Mouse (Mus musculus) T-helper 17 cell (primary cell): Measurements from ENCODE around the gene Eif4e1b.
"Not testable (repeated sequence)": the region's sequence is repeated elsewhere in the genome, so short reads cannot be mapped to it uniquely, and the experiment has no call there.

ENCODE experiments used
- in situ Hi-C, 2 experiments: fragments of 300-600 bp; cut with MboI, MseI; formaldehyde crosslinking; loops; 1 replicate in 1 of 2; 2 replicates in 1 of 2; pipeline ENCODE4 v1.15.1; 2025; ENCODE audit warnings: high pct_unique_total_duplicates in 2 of 2

Gene Eif4e1b

GRCm38 (mm10) chr13:54758756-54759470 is 24.9 kb upstream of the Eif4e1b start:
- in situ Hi-C loops: no loop called here

GRCm38 (mm10) chr13:54759496-54759895 is 24.3 kb upstream of the Eif4e1b start:
- in situ Hi-C loops: no loop called here

GRCm38 (mm10) chr13:54760164-54760795 is 23.5 kb upstream of the Eif4e1b start:
- in situ Hi-C loops: no loop called here

GRCm38 (mm10) chr13:54760906-54761305 is 22.9 kb upstream of the Eif4e1b start:
- in situ Hi-C loops: no loop called here

- in situ Hi-C loops: no loop called here
Observed at GRCm38 (mm10) chr13:54765281-54766191, 18.3 kb upstream of the Eif4e1b start.

GRCm38 (mm10) chr13:54766192-54766768 is 17.5 kb upstream of the Eif4e1b start, which contains the start of gene Sncb:
Sncb (minus strand) TSS chr13:54766595.
- in situ Hi-C loops: no loop called here

GRCm38 (mm10) chr13:54767012-54767411 is 16.8 kb upstream of the Eif4e1b start:
- in situ Hi-C loops: no loop called here

GRCm38 (mm10) chr13:54780592-54780991 is 3.2 kb upstream of the Eif4e1b start:
- in situ Hi-C loops: no loop called here

- in situ Hi-C loops: no loop called here
Observed at GRCm38 (mm10) chr13:54781086-54781485, 2.7 kb upstream of the Eif4e1b start.

GRCm38 (mm10) chr13:54783235-54783634 is 563 bp upstream of the Eif4e1b start:
- in situ Hi-C loops: no loop called here

- in situ Hi-C loops: not testable (repeated sequence)
Observed at GRCm38 (mm10) chr13:54787591-54787990, 3.8 kb downstream of the Eif4e1b start.

GRCm38 (mm10) chr13:54788740-54789560 is 5.2 kb downstream of the Eif4e1b start, which contains the start of gene Tspan17:
Tspan17 (plus strand) TSS chr13:54789377.
- in situ Hi-C loops: no loop called here

- in situ Hi-C loops: no loop called here
Observed at GRCm38 (mm10) chr13:54789561-54790397, 6.0 kb downstream of the Eif4e1b start.

GRCm38 (mm10) chr13:54792259-54793230 is 8.7 kb downstream of the Eif4e1b start:
- in situ Hi-C loops: no loop called here

- in situ Hi-C loops: no loop called here
Observed at GRCm38 (mm10) chr13:54794002-54794577, 10.3 kb downstream of the Eif4e1b start.

- in situ Hi-C loops: loop anchor here (5.0 kb wide), 3 partner anchors 92 to 387 kb away; no protein-coding TSS in a partner anchor
Observed at GRCm38 (mm10) chr13:54794843-54795242, 11.0 kb downstream of the Eif4e1b start.

GRCm38 (mm10) chr13:54797356-54797755 is 13.6 kb downstream of the Eif4e1b start:
- in situ Hi-C loops: loop anchor here (5.0 kb wide), 3 partner anchors 90 to 385 kb away; no protein-coding TSS in a partner anchor
